Mouse (Mus musculus) spleen, postnatal 14 days (tissue): ENCODE measurements around the gene Susd6.

Experiments used
- DNase-seq, 2 experiments: peaks; one replicate each; pipeline ENCODE4 v3.0.0; 2021 to 2022; ENCODE audit warnings: low spot score in 2 of 2

Gene Susd6

GRCm38 (mm10) chr12:80837614-80838013 is 47.3 kb downstream of the Susd6 start:
- no peak for DNase-seq

DNA sequence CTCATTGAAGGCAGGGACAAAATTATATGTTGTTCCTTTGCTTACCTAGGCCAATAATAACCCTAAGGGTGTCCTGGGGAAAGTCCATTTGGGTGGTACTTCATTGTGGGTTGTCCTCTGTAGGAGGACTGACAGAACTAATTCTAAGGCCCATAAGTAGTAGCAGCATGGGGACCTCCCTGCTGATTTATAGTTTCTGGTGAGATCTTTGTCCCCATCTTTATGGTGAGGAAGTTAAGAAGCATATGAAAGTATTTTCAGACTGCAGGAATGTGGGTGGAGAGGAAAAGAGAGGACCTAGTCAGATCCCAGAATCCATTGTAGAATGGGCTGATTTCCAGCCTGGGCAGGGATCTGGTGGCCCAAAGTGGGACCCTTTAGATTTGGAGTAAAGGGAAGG is 48.0 kb downstream of the Susd6 start:
- no peak for DNase-seq

DNA sequence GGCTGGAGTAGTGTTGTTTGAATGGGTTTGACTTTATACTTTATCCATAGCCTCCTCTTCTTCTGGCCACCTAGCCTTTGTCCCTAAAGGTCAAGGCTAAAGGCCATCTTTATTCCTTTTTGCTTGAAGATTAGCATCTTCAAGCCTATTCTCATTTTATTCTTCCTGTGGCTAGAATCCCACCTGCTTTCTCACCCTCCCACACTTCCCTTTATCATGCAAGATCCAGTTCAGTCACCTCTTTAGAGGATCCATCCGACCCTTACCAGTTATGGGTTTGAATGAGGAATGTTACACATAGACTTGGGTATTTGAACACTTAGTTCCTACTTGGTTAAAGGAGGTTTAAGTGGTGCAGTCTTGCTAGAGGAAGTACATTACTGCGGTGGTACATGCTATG is 48.5 kb downstream of the Susd6 start:
- DNase-seq = no peak

GRCm38 (mm10) chr12:80839631-80840030 is 49.3 kb downstream of the Susd6 start:
- DNase-seq = no peak

GRCm38 (mm10) chr12:80841618-80842017 is 51.3 kb downstream of the Susd6 start:
- DNase-seq = no peak

DNA sequence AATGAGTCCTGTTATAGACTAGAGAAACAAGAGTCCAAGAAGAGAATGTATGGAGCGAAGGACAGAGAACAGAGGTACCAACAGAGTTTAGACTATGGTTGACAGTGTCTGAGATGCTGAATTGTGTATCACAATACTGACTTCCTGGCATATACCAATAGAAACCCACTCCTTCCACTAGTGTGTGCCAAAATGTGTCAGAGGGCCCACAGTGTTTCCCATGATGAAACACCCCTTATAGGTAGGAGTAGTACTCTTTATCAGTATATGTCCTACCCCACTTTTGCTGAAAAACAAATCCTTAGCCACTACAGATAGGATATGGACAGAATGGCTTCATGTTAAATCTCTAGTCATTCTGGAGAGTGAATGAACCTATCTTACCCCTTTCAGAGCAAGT is 52.3 kb downstream of the Susd6 start:
- no peak for DNase-seq

DNA sequence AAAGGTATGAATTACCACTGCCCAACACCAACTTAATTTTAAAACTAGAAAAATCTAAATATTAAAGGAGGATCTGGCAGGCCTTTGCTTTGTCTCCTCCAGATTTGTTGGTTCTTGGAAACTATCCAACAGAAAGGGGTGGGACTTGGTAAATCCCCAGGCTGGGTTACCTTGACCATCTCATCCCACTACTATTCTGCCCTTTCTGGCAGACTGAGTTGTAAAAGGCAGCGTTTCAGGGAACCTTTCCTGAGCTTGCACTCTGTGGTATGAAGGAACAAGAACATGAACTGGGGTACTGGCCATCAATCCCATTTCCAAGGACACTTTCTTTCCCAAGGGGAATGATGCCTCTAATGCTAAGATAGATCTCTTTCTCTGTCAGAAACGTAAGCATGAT is 52.9 kb downstream of the Susd6 start:
- DNase-seq = no peak

GRCm38 (mm10) chr12:80843651-80844444 is 53.5 kb downstream of the Susd6 start:
- DNase-seq = no peak

GRCm38 (mm10) chr12:80845901-80846300 is 55.6 kb downstream of the Susd6 start:
- no peak for DNase-seq

- DNase-seq = no peak
Measured at GRCm38 (mm10) chr12:80846861-80847268, 56.6 kb downstream of the Susd6 start.

DNA sequence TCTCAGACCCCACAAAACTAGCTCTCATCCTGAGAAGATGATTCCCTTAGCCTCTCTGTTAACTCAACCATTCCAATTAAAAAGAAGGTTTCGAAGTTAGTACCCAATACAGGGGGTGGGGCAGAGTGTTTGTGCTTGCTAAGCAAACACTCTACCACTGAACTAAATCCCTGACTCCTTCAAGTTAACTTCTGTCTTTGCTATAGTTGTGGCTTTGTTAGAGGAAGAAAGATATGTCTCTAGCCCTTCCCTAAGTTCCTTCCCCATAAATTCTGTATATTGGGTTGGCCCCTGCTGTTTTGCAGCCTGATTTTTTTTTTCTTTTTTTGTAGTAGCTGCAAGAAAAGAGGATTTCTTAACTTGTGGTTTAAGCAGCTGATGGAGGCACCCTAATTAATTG is 61.7 kb downstream of the Susd6 start:
- DNase-seq = no peak

DNA sequence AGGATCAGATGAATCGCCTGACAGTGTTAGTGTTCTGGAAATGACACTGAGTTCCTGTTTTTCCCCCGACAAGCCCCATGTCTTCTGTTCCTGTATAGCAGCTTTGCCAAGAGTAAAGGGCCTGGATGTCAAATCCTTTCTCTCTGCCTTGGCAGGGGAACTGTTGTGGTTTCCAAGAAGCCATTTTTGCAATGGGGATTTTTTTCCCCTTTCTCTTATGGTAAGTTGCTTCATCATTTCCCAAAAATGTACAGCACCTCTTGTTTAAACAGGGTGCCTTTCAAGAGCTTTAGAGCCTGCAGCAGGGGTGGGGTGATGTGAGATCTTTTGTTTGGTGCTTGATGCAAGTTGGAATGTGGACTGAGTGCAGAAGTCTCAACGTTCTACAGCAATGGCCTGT is 63.4 kb downstream of the Susd6 start:
- no peak for DNase-seq

- no peak for DNase-seq
Measured at GRCm38 (mm10) chr12:80854671-80855070, 64.4 kb downstream of the Susd6 start.

GRCm38 (mm10) chr12:80855100-80855499 is 64.8 kb downstream of the Susd6 start:
- no peak for DNase-seq

DNA sequence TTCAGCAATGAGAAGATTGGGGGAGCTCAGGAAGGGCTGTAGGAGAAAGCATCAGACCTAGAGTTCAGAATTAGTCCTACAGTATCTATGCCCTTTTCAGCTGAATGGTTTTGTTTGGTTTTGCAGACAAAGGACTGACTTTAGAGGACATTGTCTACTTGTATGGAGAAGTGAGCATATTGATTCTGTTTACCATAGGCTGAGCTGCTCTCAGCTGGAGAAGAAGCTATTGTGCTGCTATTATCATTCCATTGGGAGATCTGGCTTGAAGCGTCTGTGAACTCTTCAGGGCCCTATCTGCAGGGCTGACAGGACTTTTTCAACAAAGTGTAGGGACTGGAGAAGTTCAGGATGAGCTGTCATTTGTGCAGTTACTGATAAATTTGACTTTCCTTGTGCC is 65.3 kb downstream of the Susd6 start:
- DNase-seq = no peak

GRCm38 (mm10) chr12:80857636-80858293 is 67.5 kb downstream of the Susd6 start:
- no peak for DNase-seq

DNA sequence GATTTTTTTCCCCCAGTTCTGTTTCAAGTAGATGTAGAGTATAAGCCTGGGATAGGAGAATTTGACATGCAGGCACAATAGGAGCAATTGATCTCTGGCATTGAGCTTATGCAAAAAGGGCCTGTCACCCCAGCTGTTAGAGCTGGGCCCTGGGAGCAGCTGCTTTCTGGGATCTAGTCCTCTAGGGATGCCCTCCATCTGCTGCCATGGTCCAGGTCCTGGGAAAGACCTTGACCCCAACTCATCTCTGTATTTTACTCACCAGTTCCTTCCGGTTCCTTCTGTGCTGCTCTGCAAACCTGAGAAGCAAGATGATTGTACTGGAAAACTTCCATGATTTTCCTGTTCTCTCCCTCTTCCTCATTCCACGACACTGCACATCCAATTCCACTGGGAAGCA is 68.0 kb downstream of the Susd6 start:
- no peak for DNase-seq

DNA sequence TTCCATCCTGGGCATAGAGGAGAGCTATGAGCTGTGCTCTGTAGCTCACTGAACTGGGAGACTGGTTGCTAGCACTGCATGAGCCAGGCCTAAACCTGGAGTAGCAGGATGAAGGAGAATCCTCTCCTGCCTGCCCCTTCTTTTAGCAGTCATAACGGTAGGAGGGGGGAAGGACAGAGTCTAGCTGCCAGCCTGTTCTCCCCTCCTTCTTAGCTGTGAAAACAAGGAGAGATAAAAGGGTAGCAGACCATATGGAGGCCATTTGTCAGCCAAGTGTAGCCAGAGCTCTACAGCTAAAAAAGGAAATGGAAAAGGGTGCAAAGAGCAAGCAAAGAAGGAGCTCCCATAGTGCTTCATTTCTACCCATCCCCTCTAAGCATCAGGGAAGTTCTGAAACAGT is 71.6 kb downstream of the Susd6 start:
- DNase-seq = no peak

DNA sequence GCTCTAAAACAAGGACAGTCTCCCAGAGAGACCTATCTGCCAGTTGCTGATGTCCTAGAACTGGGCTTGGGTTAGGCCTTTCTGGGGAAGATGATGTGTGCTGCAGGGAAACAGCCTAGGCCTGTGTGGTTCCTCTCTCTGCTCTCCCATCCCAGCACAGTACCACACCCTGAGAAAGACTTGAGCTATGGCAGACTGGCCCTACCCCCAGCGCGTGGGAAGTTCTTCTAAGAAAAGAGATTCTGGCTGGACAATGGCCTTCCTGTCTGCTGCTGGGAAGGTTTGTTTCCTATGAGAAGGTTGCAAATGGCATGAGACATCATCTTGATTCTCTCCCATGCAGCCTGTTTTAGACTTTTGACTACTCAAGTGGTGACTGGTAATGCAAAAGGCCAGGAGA is 73.1 kb downstream of the Susd6 start:
- DNase-seq = no peak

DNA sequence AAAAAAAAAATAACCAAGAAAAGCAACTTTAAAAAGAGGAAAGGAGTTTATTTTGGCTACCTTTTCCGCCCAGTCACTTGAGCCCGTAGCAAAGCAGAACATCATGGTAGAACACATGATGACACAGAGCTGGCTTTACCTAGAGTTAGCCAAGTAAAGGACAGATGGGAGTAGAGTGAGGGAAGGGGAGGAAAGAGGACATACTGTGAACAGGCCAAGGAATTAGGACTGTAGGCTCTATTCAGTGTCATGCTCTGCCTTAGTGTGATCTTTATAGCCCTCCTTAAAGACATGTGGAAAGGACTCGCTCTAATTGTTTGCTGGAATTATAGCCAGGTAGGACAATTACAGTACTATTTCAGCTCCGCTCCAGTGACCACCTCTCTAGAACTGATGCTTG is 74.9 kb downstream of the Susd6 start:
- DNase-seq = no peak

DNA sequence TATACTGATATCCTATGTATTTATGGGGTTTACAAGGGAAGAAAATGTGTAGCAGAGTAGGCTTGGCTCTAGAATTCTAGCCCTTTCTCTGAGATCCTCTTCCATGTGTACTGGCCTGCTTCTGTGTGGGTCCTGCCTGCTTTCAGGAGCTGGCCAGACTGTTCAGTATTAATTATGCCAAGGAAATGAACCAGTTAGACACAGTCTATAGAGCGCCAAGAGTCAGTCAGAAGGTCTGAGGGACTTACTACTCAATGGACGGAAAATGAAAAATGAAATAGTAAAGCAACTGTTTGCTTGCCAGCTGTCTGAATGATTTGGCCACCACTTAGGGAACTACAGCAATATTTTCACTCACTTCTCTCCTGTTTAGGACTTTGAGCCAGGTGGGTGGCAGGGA is 75.7 kb downstream of the Susd6 start:
- DNase-seq = no peak

- no peak for DNase-seq
Measured at GRCm38 (mm10) chr12:80867083-80867482, 76.8 kb downstream of the Susd6 start.

DNA sequence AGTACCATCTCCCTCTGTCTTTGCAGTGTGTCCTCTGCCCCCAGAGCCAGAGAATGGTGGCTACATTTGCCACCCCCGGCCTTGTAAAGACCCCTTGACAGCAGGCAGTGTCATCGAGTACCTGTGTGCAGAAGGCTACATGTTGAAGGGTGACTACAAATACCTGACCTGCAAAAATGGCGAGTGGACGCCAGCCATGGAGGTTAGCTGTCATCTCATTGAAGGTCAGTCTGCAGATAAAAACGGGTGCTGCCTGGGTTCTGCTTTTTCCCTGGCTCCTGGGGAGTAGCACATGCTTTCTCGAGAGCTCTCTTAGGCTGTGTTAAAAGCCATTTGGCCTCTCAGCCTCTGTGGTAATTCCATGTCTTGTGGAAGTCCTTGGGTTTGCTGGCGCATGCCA is 78.1 kb downstream of the Susd6 start:
- DNase-seq = no peak
